Mouse (Mus musculus) induced T-regulatory cell, adult 2 months (primary cell): ENCODE results near the gene Ocrl.

Source experiments
- DNase-seq: peaks from one replicate; pipeline ENCODE4 v3.0.0-alpha.2; 2012; ENCODE audit warnings: low read depth

The Ocrl gene

GRCm38 (mm10) chrX:47912306-47912792, at the start of gene Ocrl:
Gene Ocrl, plus strand, starts transcription at chrX:47912387.
- DNase-seq, result peak; percentile 75

DNA sequence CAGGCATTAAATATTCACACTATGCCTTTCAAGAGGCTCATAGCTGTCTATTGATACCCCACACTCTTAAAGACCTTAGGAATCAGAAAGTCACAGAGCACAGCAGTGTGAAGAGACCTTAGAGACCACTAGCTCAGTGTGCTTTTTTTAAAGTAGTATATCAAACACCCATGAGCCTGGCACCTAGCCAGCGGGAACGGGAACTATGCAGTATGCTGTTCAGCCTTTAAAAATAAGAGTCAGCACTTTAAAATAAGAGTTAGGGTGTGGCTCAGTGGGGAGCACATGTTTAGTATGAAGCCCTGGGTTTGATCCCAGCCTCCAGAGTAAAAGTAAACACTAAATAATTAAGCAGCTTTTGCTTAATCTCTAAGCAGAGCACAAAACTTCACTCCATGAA, 32.1 kb upstream of the Ocrl start:
- DNase-seq, result no peak

GRCm38 (mm10) chrX:47882813-47883212, 29.4 kb upstream of the Ocrl start:
- DNase-seq, result no peak

DNA sequence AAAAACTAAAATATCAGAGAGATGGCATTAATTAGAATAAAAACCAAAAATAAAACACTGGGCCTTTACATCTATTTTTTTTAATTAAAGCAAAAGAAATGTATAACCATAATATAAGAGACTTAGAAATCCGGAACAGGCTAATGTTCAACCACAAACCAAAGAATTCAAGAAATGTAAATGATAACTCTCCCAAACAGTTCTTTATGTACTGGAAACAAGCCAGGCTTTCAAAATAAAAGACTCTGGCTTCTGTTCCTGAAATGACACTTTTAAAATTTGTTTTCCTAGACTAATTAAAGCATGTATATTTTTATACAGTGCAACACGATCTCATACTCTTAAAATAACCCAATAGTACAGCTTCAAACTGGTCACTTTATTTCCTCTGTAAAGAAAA, 24.8 kb upstream of the Ocrl start:
- DNase-seq, result no peak

GRCm38 (mm10) chrX:47891243-47891906, 20.8 kb upstream of the Ocrl start:
- no peak for DNase-seq

GRCm38 (mm10) chrX:47891907-47892430, 20.2 kb upstream of the Ocrl start:
- no peak for DNase-seq

GRCm38 (mm10) chrX:47892431-47893024, 19.7 kb upstream of the Ocrl start, which contains the start of gene Smarca1:
Gene Smarca1, minus strand, starts transcription at chrX:47892974.
- DNase-seq, result no peak

DNA sequence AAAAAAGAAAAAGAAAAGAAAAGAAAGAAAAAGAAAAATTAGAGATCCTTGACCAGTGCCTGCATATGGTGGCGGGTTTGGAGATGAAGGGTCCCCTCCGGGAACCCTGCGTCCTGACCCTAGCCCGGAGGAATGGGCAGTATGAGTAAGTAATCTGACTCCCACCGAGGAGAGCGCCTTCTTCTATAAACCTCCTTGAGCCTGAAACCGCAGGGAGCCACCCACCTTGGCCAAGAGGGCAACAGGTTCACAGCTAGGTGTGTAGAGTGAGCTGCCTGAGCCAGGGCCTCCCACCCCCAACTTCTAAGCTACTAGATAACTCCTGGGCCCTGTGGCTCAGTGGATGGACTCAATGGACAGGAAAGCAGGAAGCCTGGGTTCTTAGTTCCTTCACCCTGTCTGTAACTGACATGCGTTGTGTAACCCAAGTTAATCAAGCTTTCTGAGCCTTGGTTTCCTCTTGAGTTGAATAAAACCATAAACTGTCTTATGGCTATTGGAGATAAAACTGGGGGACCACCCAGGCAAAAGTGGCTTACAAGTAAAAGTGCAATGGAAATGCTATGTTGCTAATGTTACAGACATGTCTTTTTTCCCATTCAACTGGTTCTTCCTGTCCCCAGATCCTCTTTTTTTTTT, 836 bp downstream of the Ocrl start:
- DNase-seq, result peak; percentile 22

- DNase-seq, result no peak
These were observed 1.4 kb downstream of the Ocrl start for GRCm38 (mm10) chrX:47913543-47913938.

DNA sequence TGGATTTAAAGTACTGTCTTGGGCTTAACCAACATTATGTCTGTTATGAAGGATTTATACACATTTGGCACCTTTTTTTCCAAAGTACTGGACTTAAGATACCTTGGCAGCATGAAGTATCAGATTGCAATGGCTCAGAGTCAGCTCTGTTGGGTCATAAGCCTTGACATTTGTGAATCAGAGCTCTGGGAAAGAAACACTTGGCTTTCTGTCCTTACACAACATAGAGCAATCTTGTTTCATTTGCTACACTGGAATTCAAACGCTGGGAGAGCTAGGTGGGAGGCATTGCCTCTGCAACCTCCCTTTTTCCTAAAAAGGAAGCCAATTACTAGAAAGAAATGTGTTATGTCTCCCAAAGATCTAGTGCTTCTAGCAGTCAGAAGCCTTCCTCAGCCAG, 4.6 kb downstream of the Ocrl start:
- DNase-seq, result no peak

GRCm38 (mm10) chrX:47920541-47920940, 8.4 kb downstream of the Ocrl start:
- no peak for DNase-seq

DNA sequence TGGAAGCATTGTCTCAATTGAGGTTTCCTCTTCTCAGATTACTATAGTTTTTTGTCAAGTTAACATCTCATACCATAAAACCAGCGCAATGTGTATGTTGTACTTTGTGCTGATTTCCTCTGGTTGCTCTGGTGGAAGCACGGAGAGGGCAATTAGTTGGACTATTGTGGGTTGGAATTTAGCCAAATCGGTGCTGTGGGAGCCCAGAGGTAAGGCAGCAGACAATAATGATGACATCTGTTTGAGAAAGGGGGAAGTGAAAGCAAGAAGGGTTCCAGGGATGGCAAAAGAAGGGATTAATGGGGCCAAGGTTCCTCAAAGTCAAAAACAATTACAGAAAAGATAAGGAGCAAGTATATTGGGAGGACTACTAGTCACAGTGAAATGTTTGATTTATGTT, 15.8 kb downstream of the Ocrl start:
- DNase-seq, result no peak

DNA sequence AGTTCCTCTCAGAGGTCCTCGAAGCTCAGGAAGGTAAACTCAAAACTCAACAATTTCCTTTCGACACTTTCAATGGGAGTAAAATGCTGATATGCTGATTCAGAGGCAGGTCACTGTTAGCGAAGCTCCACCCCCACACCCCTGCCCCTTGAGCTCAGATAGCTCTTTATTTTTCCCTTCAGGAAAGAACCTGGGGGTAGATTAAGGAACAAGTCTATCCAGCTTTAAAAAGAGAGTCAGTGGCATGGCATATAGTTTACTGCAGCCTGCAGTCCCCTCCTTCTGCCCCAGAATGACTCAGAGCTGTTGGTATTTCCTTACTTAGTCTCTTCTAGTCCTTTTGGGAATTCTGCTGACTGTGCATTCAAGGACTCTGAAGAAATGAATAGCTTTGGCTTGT, 18.3 kb downstream of the Ocrl start:
- no peak for DNase-seq

- no peak for DNase-seq
These were observed 22.2 kb downstream of the Ocrl start for GRCm38 (mm10) chrX:47934352-47934751.

DNA sequence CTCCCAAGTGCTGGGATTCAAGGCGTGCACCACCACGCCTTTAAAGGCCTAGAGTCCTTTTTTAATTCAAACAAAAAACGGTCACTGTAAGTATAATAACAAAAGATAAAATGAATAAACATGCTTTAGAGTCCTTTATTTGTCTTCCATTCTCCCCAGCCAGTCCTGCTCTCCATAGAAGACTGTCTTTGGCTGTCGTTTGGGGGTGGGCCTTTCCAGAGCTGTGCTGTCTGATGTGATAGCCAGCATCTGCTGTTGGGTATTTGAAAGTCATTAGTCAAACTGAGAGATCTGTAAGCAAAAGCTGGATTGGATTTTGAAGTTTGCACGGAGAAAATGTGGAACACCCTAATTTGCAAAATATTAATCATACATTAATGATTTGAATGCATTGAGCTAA, 24.7 kb downstream of the Ocrl start:
- DNase-seq, result no peak

- DNase-seq, result no peak
These were observed 25.6 kb downstream of the Ocrl start for GRCm38 (mm10) chrX:47937740-47938139.

DNA sequence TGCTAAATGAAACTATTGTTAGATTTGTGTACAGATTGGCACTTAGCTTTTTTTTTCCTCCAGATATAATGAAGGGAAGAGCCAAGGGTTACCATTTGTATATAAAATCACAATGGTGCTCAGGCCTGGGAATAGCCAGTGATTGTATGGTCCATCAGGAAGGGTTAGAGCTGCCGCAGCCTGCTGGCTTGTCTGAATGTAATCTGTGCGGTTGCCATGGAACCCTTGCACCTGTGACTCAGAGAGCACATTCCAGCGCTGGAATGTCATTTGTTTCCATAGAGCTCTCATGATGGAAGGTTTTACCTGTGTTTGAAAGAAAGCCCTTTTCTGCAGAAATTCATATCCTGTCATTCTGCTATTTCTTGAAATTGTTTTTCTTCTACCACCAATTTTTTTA, 37.5 kb downstream of the Ocrl start:
- DNase-seq, result no peak

- no peak for DNase-seq
These were observed 50.4 kb downstream of the Ocrl start for GRCm38 (mm10) chrX:47962579-47962978.

DNA sequence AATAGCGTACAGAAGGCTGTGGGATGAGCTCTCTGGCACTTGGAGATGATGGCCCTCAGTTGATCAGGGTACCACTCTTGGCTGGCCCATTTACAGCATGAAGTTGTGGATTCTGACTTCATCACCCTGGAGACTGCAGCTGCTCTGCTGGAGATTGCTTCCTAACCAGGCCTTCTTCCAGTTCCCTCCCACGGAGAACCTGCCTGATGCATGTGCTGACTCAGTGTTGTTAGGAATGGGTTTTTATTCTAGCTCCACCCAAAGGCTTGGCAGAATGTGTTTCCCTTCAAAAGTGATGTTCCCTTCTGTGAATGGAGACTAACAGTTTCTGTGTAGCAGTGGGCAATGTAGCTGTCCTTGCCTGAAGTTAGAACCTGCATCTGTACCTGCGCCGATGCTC, 58.2 kb downstream of the Ocrl start:
- no peak for DNase-seq

- no peak for DNase-seq
These were observed 58.7 kb downstream of the Ocrl start for GRCm38 (mm10) chrX:47970864-47971263.

GRCm38 (mm10) chrX:47971366-47972128, 59.4 kb downstream of the Ocrl start:
- no peak for DNase-seq

GRCm38 (mm10) chrX:47976551-47976950, 64.4 kb downstream of the Ocrl start:
- DNase-seq, result no peak
